Mouse (Mus musculus) neural tube, embryonic 15.5 days (tissue): ENCODE results near the gene 1110017D15Rik. TPM values are rescaled to one million over a fixed set of nuclear protein-coding genes. Genes with fewer than 3 reads are reported as not detected.

Experiments used
- ATAC-seq: fragments of 200-750 bp; cut with Nextera tagmentation; 2 replicates; pipeline ENCODE4 v1.8.0; 2017; ENCODE audit warnings: mild to moderate bottlenecking, moderate TSS enrichment, moderate library complexity; ENCODE audit not compliant: low FRiP score
- H3K27ac ChIP-seq: fragments of 300-500 bp; sonication (generic); replicated peaks from 2 replicates; pipeline ENCODE4 v1.5.1; 2015; ENCODE audit warnings: mild to moderate bottlenecking, inconsistent platforms
- H3K27me3 ChIP-seq: fragments of 300-500 bp; sonication (generic); replicated peaks from 2 replicates; pipeline ENCODE4 v1.6.1; 2015; ENCODE audit warnings: inconsistent platforms
- H3K36me3 ChIP-seq: fragments of 300-500 bp; sonication (generic); 2 replicates; pipeline ENCODE4 v1.6.1; 2015; ENCODE audit warnings: inconsistent platforms
- H3K4me1 ChIP-seq: fragments of 300-500 bp; sonication (generic); 2 replicates; pipeline ENCODE4 v1.6.1; 2015; ENCODE audit warnings: inconsistent platforms
- H3K4me2 ChIP-seq: fragments of 300-500 bp; sonication (generic); 2 replicates; pipeline ENCODE4 v1.6.1; 2015; ENCODE audit warnings: inconsistent platforms, mild to moderate bottlenecking, moderate library complexity
- H3K4me3 ChIP-seq: fragments of 300-500 bp; sonication (generic); replicated peaks from 2 replicates; pipeline ENCODE4 v1.5.1; 2015; ENCODE audit warnings: mild to moderate bottlenecking, inconsistent platforms
- H3K9ac ChIP-seq: fragments of 300-500 bp; sonication (generic); replicated peaks from 2 replicates; pipeline ENCODE4 v1.6.1; 2015; ENCODE audit warnings: mild to moderate bottlenecking, inconsistent platforms
- H3K9me3 ChIP-seq: fragments of 300-500 bp; sonication (generic); replicated peaks from 2 replicates; pipeline ENCODE4 v1.6.1; 2016; ENCODE audit warnings: inconsistent platforms
- WGBS: fragments of 180-500 bp; shearing (Covaris S2); methylation state at CpG from one replicate; pipeline ENCODE4 v1.1.7; 2015; ENCODE audit warnings: mixed read lengths; 5-methylcytosine and 5-hydroxymethylcytosine counted together
- polyA plus RNA-seq: library from polyadenylated mRNA; unstranded; fragments of >200 nt; fragmentation: Nextera tagmentation; extraction: Ambion mirVana; gene quantifications from 2 replicates; pipeline ENCODE4 v1.2.1, GENCODE M21; 2015

Gene 1110017D15Rik
- polyA plus RNA-seq, 1 experiment from 2014 or later: 10.1 TPM

DNA sequence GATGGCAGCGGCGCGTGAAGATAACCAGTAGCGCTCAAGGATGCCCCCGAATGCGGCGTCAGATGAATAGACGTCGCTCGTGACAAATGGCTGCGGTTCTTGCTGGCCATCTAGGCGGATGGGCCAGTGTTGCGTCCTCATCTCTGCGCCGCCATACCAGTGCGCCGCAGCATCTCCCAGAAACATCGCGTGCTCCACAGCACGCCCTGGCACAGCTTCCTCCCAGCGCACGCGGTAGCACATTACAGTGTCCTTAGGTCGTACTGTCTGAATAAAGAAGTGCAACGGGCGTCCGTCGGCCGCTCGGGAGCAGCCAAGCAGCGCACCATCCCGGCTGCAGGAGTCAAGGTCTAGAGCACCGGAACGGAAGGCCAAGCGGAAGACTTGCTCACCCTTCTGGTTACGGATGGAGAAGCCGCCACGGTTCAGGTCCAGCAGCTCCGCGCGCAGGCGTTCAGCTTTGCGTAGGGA, 18.2 kb downstream of the 1110017D15Rik start:
- no peak overlapping the region for H3K27ac ChIP-seq
- WGBS: 8% methylated on average over 43 of the region's 43 CpGs
- peaks cover 74% of the 10 kb centered on the region for H3K27me3 ChIP-seq

DNA sequence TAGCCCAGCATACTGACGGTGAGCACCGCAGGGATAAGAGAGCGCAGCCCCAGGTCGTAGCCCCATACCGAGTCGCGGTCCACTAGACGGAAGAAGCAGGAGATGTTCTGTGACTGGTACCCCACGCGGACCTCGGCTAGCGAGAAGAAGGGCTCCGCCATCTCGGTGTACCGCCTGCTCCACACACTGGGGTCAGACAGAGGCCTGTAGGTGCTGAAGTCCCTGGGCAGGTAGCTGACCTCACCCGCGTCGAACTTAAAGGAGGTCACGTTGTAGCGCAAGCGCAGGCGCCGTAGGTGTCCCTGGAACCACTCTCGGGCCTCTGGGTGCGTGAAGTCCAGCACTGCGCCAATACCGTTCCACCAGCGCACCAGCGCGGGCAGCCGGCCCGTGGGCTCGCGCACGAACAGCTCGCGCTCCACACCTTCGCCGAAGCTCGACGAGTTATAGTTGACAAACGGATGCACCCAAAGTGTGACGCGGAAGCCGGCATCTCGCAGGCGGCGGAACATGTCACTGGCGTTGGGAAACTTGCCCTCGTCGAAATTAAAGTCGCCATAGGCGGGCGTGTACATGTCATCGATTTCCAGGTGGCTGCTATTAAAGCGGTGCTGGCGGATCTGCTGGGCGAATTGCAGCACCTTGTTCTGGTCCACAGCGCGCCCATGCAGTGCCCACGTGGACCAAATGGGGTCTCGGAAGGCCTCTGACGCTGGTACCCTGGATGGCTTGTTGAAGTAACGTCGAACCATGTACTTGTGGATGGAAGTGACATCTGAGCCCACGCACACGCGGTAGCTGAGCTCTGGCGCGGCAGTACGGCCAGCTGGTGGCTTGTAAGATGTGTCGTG, 18.9 kb downstream of the 1110017D15Rik start:
- no peaks in the 10 kb centered on the region for H3K36me3 ChIP-seq
- H3K4me1 ChIP-seq: peaks cover 46% of the 10 kb centered on the region
- peak overlapping the region; percentile 60 for H3K4me2 ChIP-seq
- WGBS: 11% methylated on average over 72 of the region's 72 CpGs
- no peak overlapping the region for H3K27ac ChIP-seq
- H3K9ac ChIP-seq: 0 out of 2 replicates have a peak overlapping the region, but pooled peaks have one; percentile 24
- no peak for ATAC-seq
- peaks cover 74% of the 10 kb centered on the region for H3K27me3 ChIP-seq
- peak overlapping the region; percentile 37 for H3K4me3 ChIP-seq
- no peaks in the 10 kb centered on the region for H3K9me3 ChIP-seq

More for the DNA sequence above, 18.2 kb downstream of the 1110017D15Rik start:
- H3K9me3 ChIP-seq: no peaks in the 10 kb centered on the region
- H3K4me3 ChIP-seq: peak overlapping the region; percentile 37
- no peak overlapping the region for H3K9ac ChIP-seq
- peak overlapping the region; percentile 60 for H3K4me2 ChIP-seq
- peaks cover 48% of the 10 kb centered on the region for H3K4me1 ChIP-seq
- 0 out of 2 replicates have a peak, but pooled peaks have one; percentile 14 for ATAC-seq
- H3K36me3 ChIP-seq: no peaks in the 10 kb centered on the region

DNA sequence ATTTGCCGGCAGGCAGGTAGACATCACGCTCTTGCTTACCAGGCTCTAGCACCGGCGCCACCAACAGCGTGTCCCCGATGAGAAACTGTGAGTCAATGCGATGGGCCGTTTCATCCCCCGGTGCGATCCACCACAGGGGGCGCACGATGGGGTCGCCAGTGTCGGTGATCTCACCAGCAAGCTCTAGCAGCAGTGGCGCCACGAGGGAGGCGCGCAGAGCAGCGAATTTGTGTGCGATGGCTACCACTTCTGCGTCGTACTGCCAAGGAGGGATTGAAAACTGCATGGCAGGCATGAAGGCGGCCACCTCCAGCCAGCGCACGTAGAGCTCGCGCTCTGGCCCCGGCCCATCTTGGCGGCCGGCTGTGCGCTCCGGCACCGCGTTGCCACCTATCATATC, 19.6 kb downstream of the 1110017D15Rik start:
- Histone ChIP-seq H3K9me3 (no peaks in the 10 kb centered on the region), H3K36me3 (no peaks in the 10 kb centered on the region), H3K27ac (no peak overlapping the region), H3K27me3 (peaks cover 70% of the 10 kb centered on the region), H3K9ac (0 out of 2 replicates have a peak overlapping the region, but pooled peaks have one; percentile 24), H3K4me2 (peak overlapping the region; percentile 60), H3K4me1 (peaks cover 40% of the 10 kb centered on the region), H3K4me3 (peak overlapping the region; percentile 37)
- ATAC-seq: peak; percentile 9; the same call in 1 of the 2 replicates
- WGBS: 3% methylated on average over 34 of the region's 34 CpGs

- no peaks in the 10 kb centered on the region for H3K36me3 ChIP-seq
- peak overlapping the region; percentile 60 for H3K4me2 ChIP-seq
- 59% methylated on average over 5 of the region's 5 CpGs for WGBS
- H3K4me1 ChIP-seq: peaks cover 35% of the 10 kb centered on the region
- H3K4me3 ChIP-seq: peak overlapping the region; percentile 37; the same call in 1 of the 2 replicates
- ATAC-seq: no peak
- no peak overlapping the region for H3K9ac ChIP-seq
- no peaks in the 10 kb centered on the region for H3K9me3 ChIP-seq
- peaks cover 67% of the 10 kb centered on the region for H3K27me3 ChIP-seq
- no peak overlapping the region for H3K27ac ChIP-seq
These were observed 20.1 kb downstream of the 1110017D15Rik start for GRCm38 (mm10) chr4:41497046-41497445.

GRCm38 (mm10) chr4:41495850-41496249, 21.3 kb downstream of the 1110017D15Rik start:
- no peak for ATAC-seq
- Histone ChIP-seq H3K4me3 (no peak overlapping the region), H3K36me3 (no peaks in the 10 kb centered on the region), H3K4me1 (peaks cover 33% of the 10 kb centered on the region), H3K4me2 (no peak overlapping the region), H3K27me3 (peaks cover 55% of the 10 kb centered on the region), H3K9me3 (no peaks in the 10 kb centered on the region), H3K27ac (no peak overlapping the region), H3K9ac (no peak overlapping the region)
- 78% methylated on average over 11 of the region's 11 CpGs for WGBS

DNA sequence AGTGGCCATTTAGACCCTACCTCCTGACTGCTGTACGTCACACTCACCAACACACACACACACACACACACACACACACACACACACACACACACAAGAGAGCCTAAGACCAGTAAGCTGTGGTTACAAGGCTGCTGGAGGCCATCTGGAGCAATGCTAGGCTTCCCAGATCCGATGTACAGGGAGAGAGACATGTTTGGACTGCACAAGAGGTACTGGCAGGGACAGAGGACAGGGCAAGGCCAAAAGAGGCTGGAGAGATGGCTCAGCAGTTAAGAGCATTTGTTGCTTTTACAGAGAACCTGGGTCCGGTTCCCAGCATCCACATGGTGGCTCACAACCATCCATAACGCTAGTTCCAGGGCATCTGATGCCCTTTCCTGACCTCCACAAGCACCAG, 22.1 kb downstream of the 1110017D15Rik start:
- Histone ChIP-seq H3K36me3 (no peaks in the 10 kb centered on the region), H3K4me1 (peaks cover 33% of the 10 kb centered on the region), H3K27me3 (peaks cover 47% of the 10 kb centered on the region), H3K9ac (no peak overlapping the region), H3K9me3 (no peaks in the 10 kb centered on the region), H3K27ac (no peak overlapping the region), H3K4me2 (no peak overlapping the region), H3K4me3 (no peak overlapping the region)
- WGBS: 87% methylated on average over 4 of the region's 4 CpGs
- ATAC-seq: no peak

GRCm38 (mm10) chr4:41494378-41494777, 22.8 kb downstream of the 1110017D15Rik start:
- ATAC-seq: no peak
- H3K27ac ChIP-seq: no peak overlapping the region
- H3K27me3 ChIP-seq: peaks cover 40% of the 10 kb centered on the region
- no peaks in the 10 kb centered on the region for H3K9me3 ChIP-seq
- H3K4me1 ChIP-seq: peaks cover 30% of the 10 kb centered on the region
- WGBS: 29% methylated on average over 3 of the region's 3 CpGs
- H3K9ac ChIP-seq: no peak overlapping the region
- no peak overlapping the region for H3K4me2 ChIP-seq
- H3K36me3 ChIP-seq: no peaks in the 10 kb centered on the region
- no peak overlapping the region for H3K4me3 ChIP-seq

GRCm38 (mm10) chr4:41493464-41494116, 23.5 kb downstream of the 1110017D15Rik start:
- Histone ChIP-seq H3K9me3 (no peaks in the 10 kb centered on the region), H3K4me2 (no peak overlapping the region), H3K9ac (no peak overlapping the region), H3K4me3 (no peak overlapping the region), H3K36me3 (no peaks in the 10 kb centered on the region), H3K4me1 (peaks cover 22% of the 10 kb centered on the region), H3K27me3 (peaks cover 34% of the 10 kb centered on the region), H3K27ac (no peak overlapping the region)
- no peak for ATAC-seq
- WGBS: 78% methylated on average over 3 of the region's 3 CpGs

GRCm38 (mm10) chr4:41492951-41493350, 24.2 kb downstream of the 1110017D15Rik start:
- WGBS: 83% methylated on average over 7 of the region's 7 CpGs
- Histone ChIP-seq H3K4me3 (no peak overlapping the region), H3K9me3 (no peaks in the 10 kb centered on the region), H3K27me3 (peaks cover 28% of the 10 kb centered on the region), H3K9ac (no peak overlapping the region), H3K4me2 (no peak overlapping the region), H3K27ac (no peak overlapping the region), H3K4me1 (peaks cover 16% of the 10 kb centered on the region), H3K36me3 (no peaks in the 10 kb centered on the region)
- ATAC-seq: no peak

GRCm38 (mm10) chr4:41481601-41482017, 35.5 kb downstream of the 1110017D15Rik start:
- Histone ChIP-seq H3K9me3 (no peaks in the 10 kb centered on the region), H3K4me2 (no peak overlapping the region), H3K9ac (no peak overlapping the region), H3K27ac (no peak overlapping the region; the same call in 1 of the 2 replicates), H3K4me1 (no peaks in the 10 kb centered on the region), H3K36me3 (peaks cover 11% of the 10 kb centered on the region), H3K4me3 (no peak overlapping the region), H3K27me3 (no peaks in the 10 kb centered on the region)
- 68% methylated on average over 6 of the region's 6 CpGs for WGBS
- no peak for ATAC-seq

- H3K4me1 ChIP-seq: no peaks in the 10 kb centered on the region
- H3K4me2 ChIP-seq: no peak overlapping the region
- no peaks in the 10 kb centered on the region for H3K27me3 ChIP-seq
- H3K4me3 ChIP-seq: no peak overlapping the region
- WGBS: 72% methylated on average over 8 of the region's 8 CpGs
- no peak overlapping the region for H3K9ac ChIP-seq
- ATAC-seq: no peak
- H3K36me3 ChIP-seq: peaks cover 11% of the 10 kb centered on the region
- H3K27ac ChIP-seq: no peak overlapping the region
- H3K9me3 ChIP-seq: no peaks in the 10 kb centered on the region
These were observed 36.9 kb downstream of the 1110017D15Rik start for GRCm38 (mm10) chr4:41480254-41480653.
